Mouse (Mus musculus) thymus, adult 2 months (tissue): ENCODE measurements around the gene Sdr42e1. TPM values are rescaled to one million over a fixed set of nuclear protein-coding genes. Genes with fewer than 3 reads are reported as not detected.

Experiments
- DNase-seq: peaks from one replicate; pipeline ENCODE4 v3.0.0; 2021
- H3K27ac ChIP-seq: fragments of 200-500 bp; 2 replicates; pipeline ENCODE4 v1.5.1; 2012; ENCODE audit warnings: low read length, control low read depth; ENCODE audit not compliant: control insufficient read depth, insufficient read depth
- H3K27me3 ChIP-seq: fragments of 200-500 bp; 2 replicates; pipeline ENCODE4 v1.6.1; 2012; ENCODE audit warnings: mild to moderate bottlenecking, low read length, moderate library complexity, mixed read lengths; ENCODE audit not compliant: control insufficient read depth, insufficient read depth
- H3K36me3 ChIP-seq: fragments of 200-500 bp; 2 replicates; pipeline ENCODE4 v1.6.1; 2012; ENCODE audit warnings: mild to moderate bottlenecking, low read length, moderate library complexity; ENCODE audit not compliant: control insufficient read depth, insufficient read depth
- H3K4me1 ChIP-seq: fragments of 200-500 bp; replicated peaks from 2 replicates; pipeline ENCODE4 v1.6.1; 2012; ENCODE audit warnings: low read length; ENCODE audit not compliant: control insufficient read depth, insufficient read depth
- H3K4me3 ChIP-seq: fragments of 200-500 bp; 2 replicates; pipeline ENCODE4 v1.5.1; 2012; ENCODE audit warnings: mild to moderate bottlenecking, low read length, control low read depth, moderate library complexity; ENCODE audit not compliant: control insufficient read depth, insufficient read depth
- CTCF ChIP-seq: fragments of 200-500 bp; IDR thresholded peaks from 2 replicates; pipeline ENCODE4 v1.5.1; 2012; ENCODE audit warnings: mild to moderate bottlenecking, control low read depth, low read length, moderate library complexity, borderline replicate concordance; ENCODE audit not compliant: control insufficient read depth, poor library complexity, insufficient read depth; ENCODE audit errors: extremely low read depth
- POLR2A ChIP-seq: fragments of 200-500 bp; IDR thresholded peaks from 2 replicates; pipeline ENCODE4 v1.6.1; 2012; ENCODE audit warnings: mild to moderate bottlenecking, low read length, control low read depth, moderate library complexity; ENCODE audit not compliant: control insufficient read depth, poor library complexity, insufficient read depth; ENCODE audit errors: extremely low read depth
- WGBS: fragments of 180-500 bp; shearing (Covaris S2); methylation state at CpG from one replicate; pipeline ENCODE4 v1.1.7; 2018; 5-methylcytosine and 5-hydroxymethylcytosine counted together
- polyA plus RNA-seq: library from polyadenylated mRNA; depleted of rRNA; stranded (reverse); fragments of >200 nt; gene quantifications from 2 replicates; pipeline ENCODE4 v1.2.3, GENCODE M21; 2012

The Sdr42e1 gene
- polyA plus RNA-seq, 1 experiment = 5.1 TPM

- 87% methylated on average over 13 of the region's 13 CpGs for WGBS
- no peak for DNase-seq
- Histone ChIP-seq H3K27me3 (no peaks in the 10 kb centered on the region), H3K4me1 (no peaks in the 10 kb centered on the region), H3K36me3 (no peaks in the 10 kb centered on the region), H3K4me3 (no peak overlapping the region), H3K27ac (no peak overlapping the region)
- no peak for TF ChIP-seq CTCF
- no peak for TF ChIP-seq POLR2A
Measured at GRCm38 (mm10) chr8:117667349-117668124, 6.0 kb downstream of the Sdr42e1 start.

- DNase-seq = no peak
- H3K36me3 ChIP-seq = no peaks in the 10 kb centered on the region
- WGBS = 61% methylated on average over 11 of the region's 11 CpGs
- no peak overlapping the region for H3K27ac ChIP-seq
- TF ChIP-seq CTCF (no peak), POLR2A (no peak)
- no peaks in the 10 kb centered on the region for H3K27me3 ChIP-seq
- no peaks in the 10 kb centered on the region for H3K4me1 ChIP-seq
- H3K4me3 ChIP-seq = no peak overlapping the region
Measured at GRCm38 (mm10) chr8:117660358-117661031, 13.0 kb downstream of the Sdr42e1 start.

DNA sequence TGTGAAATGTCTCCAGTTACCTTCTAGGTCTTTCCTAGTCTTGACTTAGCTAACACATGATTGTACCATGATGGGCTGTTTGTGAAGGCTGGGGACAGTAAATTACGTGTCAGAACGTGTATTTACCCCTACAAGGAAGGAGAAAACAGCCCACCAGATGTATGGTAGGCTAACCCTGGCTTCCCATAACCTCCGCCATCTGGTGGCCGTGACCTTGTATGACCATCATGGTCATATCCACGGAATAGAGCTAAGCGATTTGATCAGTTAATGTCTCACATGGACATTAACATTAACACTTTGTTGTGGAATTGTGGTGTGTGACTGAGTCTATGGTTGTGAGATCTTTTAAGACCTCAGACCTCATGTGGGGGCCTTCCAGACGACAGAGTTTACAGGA is 14.5 kb downstream of the Sdr42e1 start:
- no peaks in the 10 kb centered on the region for H3K27me3 ChIP-seq
- H3K27ac ChIP-seq = no peak overlapping the region
- H3K4me3 ChIP-seq = no peak overlapping the region
- H3K4me1 ChIP-seq = no peaks in the 10 kb centered on the region
- TF ChIP-seq POLR2A = no peak
- TF ChIP-seq CTCF = no peak
- no peak for DNase-seq
- 62% methylated on average over 7 of the region's 7 CpGs for WGBS
- H3K36me3 ChIP-seq = no peaks in the 10 kb centered on the region

DNA sequence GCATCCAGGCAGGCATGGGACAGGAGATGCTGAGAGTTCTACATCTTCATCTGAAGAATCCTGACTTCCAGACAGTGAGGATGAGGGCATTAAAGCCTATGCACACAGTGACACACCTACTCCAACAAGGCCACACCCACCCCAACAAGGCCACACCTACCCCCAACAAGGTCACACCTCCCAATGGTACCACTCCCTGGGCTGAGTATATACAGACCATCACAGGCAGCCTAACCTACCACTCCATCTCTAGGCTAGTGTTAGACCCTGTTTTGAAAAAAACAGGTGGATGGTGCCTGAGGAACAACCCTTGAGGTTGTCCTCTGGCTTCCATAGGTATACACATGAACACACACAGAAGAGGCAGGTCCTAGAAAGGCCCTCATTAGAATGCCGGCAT is 21.2 kb downstream of the Sdr42e1 start:
- 100% methylated on average over 1 of the region's 1 CpGs for WGBS
- no peaks in the 10 kb centered on the region for H3K27me3 ChIP-seq
- TF ChIP-seq POLR2A = no peak
- no peak for TF ChIP-seq CTCF
- no peak for DNase-seq
- H3K4me3 ChIP-seq = no peak overlapping the region
- H3K27ac ChIP-seq = no peak overlapping the region
- no peaks in the 10 kb centered on the region for H3K4me1 ChIP-seq
- no peaks in the 10 kb centered on the region for H3K36me3 ChIP-seq

DNA sequence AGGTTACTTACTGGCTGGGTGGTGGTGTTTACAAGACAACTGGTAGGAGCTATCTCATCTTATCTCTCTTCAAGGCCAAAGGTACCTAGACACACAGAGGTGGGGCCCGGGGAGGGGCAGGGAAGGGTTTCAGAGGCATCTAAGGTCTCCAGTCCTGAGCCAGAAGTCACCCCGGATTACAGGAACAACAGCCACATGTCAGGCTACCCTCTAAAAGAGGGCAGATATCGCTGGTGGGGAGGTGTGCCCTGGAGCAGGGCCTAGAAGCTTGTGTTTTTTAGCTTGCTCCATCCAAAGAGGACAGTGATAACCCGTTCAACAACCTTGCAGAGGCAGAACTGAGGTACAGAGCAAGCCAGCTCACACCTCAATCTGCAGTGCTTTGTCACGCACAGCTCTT is 27.0 kb downstream of the Sdr42e1 start:
- no peak for DNase-seq
- H3K4me1 ChIP-seq = no peaks in the 10 kb centered on the region
- H3K27me3 ChIP-seq = no peaks in the 10 kb centered on the region
- no peak overlapping the region for H3K27ac ChIP-seq
- TF ChIP-seq CTCF = no peak
- no peak for TF ChIP-seq POLR2A
- no peaks in the 10 kb centered on the region for H3K36me3 ChIP-seq
- no peak overlapping the region for H3K4me3 ChIP-seq
- WGBS = 76% methylated on average over 5 of the region's 5 CpGs

DNA sequence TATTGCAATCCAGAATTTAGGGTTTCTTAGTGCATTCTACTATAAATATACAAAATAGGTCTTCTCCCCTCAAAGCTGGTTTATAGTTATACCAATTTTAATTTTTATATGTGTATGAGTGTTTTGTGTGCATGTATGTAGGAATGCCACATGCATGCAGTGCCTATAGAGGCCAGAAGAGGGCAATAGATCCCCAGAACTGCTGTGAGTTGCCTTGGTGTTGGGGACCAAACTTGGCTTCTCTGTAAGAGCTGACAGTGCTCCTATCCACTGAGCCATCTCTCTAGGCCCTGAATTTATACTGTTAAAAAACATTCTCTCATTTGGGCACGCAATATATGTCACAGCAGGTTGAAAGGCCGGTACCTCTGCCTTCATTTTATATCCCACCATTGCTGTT is 27.5 kb downstream of the Sdr42e1 start:
- H3K4me1 ChIP-seq = no peaks in the 10 kb centered on the region
- H3K27me3 ChIP-seq = no peaks in the 10 kb centered on the region
- DNase-seq = peak; percentile 18
- no peak overlapping the region for H3K27ac ChIP-seq
- no peaks in the 10 kb centered on the region for H3K36me3 ChIP-seq
- 60% methylated on average over 2 of the region's 2 CpGs for WGBS
- no peak overlapping the region for H3K4me3 ChIP-seq
- TF ChIP-seq POLR2A = no peak
- no peak for TF ChIP-seq CTCF
